Mouse (Mus musculus) thymus, adult 2 months (tissue): ENCODE measurements around the gene Wdpcp.

Experiments used
- CTCF ChIP-seq: fragments of 200-500 bp; IDR thresholded peaks from 2 replicates; pipeline ENCODE4 v1.5.1; 2012; ENCODE audit warnings: mild to moderate bottlenecking, control low read depth, low read length, moderate library complexity, borderline replicate concordance; ENCODE audit not compliant: control insufficient read depth, poor library complexity, insufficient read depth; ENCODE audit errors: extremely low read depth
- POLR2A ChIP-seq: fragments of 200-500 bp; IDR thresholded peaks from 2 replicates; pipeline ENCODE4 v1.6.1; 2012; ENCODE audit warnings: mild to moderate bottlenecking, low read length, control low read depth, moderate library complexity; ENCODE audit not compliant: control insufficient read depth, poor library complexity, insufficient read depth; ENCODE audit errors: extremely low read depth

DNA sequence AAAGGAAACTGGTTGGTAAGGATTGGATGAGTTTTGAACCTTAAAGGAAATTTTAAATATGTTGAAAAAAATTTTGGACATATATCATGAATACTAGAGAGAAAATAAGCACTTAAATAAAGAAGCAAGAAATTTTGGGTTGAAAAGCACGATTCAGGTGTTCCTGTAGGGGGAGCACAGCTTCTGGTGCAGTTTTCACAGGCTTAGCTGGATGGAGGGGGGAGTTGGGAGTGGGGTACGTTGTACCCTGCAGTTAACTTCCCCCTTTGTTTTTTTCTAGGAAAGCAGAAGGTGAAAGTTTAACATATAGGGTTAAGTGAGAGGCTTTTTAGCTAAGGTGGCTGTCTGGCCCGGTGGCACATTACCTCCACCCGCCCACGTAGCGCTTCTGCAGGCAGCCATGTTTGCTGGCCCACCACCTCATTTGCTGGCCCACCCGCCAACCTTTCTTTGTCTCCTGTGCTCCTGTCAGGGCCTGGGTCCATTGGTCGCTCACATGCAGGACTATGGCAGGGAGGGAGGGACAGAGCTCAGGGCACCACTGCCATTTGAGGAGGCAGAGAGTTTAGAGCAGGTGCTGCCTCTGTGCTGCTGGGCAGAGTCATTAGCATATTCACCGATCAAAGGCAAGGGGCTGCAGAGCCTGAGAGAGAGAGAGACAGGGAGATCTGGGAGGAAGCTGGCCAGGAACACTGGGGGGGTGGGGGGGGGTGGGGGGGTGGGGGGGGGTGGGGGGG, 62.3 kb downstream of the Wdpcp start:
- no peak for TF ChIP-seq CTCF
- TF ChIP-seq POLR2A = no peak
